Mouse (Mus musculus): Measurements from ENCODE around the gene Lama4. TPM values are rescaled to one million over a fixed set of nuclear protein-coding genes. Genes with fewer than 3 reads are reported as not detected.

Lama4 gene
- polyA plus RNA-seq, 1 experiment from 2014 or later = 85.8 TPM

- ATAC-seq (ENCODE audit: insufficient number of reproducible peaks, low FRiP score, low TSS enrichment, low read depth) = no peak
- WGBS = 79% methylated on average over 4 of the region's 4 CpGs
- no peak overlapping the region for H3K4me2 ChIP-seq
- 0 out of 2 replicates have a peak, but pooled peaks cover 7% of the 10 kb centered on the region for H3K36me3 ChIP-seq
- no peak overlapping the region for H3K27ac ChIP-seq
- no peaks in the 10 kb centered on the region for H3K9me3 ChIP-seq
- no peak overlapping the region for H3K9ac ChIP-seq
- H3K4me1 ChIP-seq = 0 out of 2 replicates have a peak, but pooled peaks cover 2% of the 10 kb centered on the region
- no peaks in the 10 kb centered on the region for H3K27me3 ChIP-seq
- H3K4me3 ChIP-seq = no peak overlapping the region
Observed at GRCm38 (mm10) chr10:39000951-39001350, 35.6 kb downstream of the Lama4 start.

DNA sequence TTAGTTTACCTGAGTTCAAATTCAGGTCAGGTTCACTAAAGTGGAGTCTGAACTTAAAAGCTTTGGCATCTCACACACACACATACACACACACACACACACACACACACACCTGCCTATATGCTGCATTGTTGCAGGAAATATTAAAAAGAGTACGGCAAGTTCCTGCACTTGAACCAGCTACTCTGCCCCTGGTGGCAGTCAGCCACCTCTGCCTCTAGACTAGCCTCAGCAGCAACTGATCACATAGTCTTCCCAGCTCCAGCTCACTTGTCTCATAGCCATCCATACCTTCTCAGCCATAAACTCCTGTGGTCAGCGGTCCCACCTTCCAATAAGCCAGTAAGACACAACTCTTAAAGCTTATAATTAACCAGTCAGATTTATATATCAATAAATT is 37.2 kb downstream of the Lama4 start:
- H3K36me3 ChIP-seq = peaks cover 15% of the 10 kb centered on the region
- WGBS = 73% methylated on average over 2 of the region's 2 CpGs
- no peak overlapping the region for H3K4me2 ChIP-seq
- 0 out of 2 replicates have a peak, but pooled peaks cover 2% of the 10 kb centered on the region for H3K4me1 ChIP-seq
- H3K4me3 ChIP-seq = no peak overlapping the region
- no peaks in the 10 kb centered on the region for H3K27me3 ChIP-seq
- no peaks in the 10 kb centered on the region for H3K9me3 ChIP-seq
- no peak overlapping the region for H3K9ac ChIP-seq
- no peak overlapping the region for H3K27ac ChIP-seq
- ATAC-seq (ENCODE audit: insufficient number of reproducible peaks, low FRiP score, low TSS enrichment, low read depth) = no peak

- Histone ChIP-seq H3K36me3 (peaks cover 18% of the 10 kb centered on the region), H3K4me1 (0 out of 2 replicates have a peak, but pooled peaks cover 2% of the 10 kb centered on the region), H3K27ac (no peak overlapping the region), H3K4me3 (no peak overlapping the region), H3K27me3 (no peaks in the 10 kb centered on the region), H3K4me2 (no peak overlapping the region), H3K9me3 (no peaks in the 10 kb centered on the region), H3K9ac (no peak overlapping the region)
- ATAC-seq (ENCODE audit: insufficient number of reproducible peaks, low FRiP score, low TSS enrichment, low read depth) = no peak
Observed at GRCm38 (mm10) chr10:39003520-39003919, 38.2 kb downstream of the Lama4 start.

- Histone ChIP-seq H3K9me3 (no peaks in the 10 kb centered on the region), H3K27ac (0 out of 2 replicates have a peak overlapping the region, but pooled peaks have one; percentile 17), H3K9ac (no peak overlapping the region), H3K4me3 (no peak overlapping the region), H3K4me2 (no peak overlapping the region), H3K4me1 (0 out of 2 replicates have a peak, but pooled peaks cover 2% of the 10 kb centered on the region), H3K36me3 (peaks cover 18% of the 10 kb centered on the region), H3K27me3 (no peaks in the 10 kb centered on the region)
- 70% methylated on average over 8 of the region's 8 CpGs for WGBS
- no peak for ATAC-seq (ENCODE audit: insufficient number of reproducible peaks, low FRiP score, low TSS enrichment, low read depth)
Observed at GRCm38 (mm10) chr10:39005494-39005893, 40.2 kb downstream of the Lama4 start.

GRCm38 (mm10) chr10:39006433-39007105 is 41.3 kb downstream of the Lama4 start:
- Histone ChIP-seq H3K4me2 (no peak overlapping the region), H3K27me3 (no peaks in the 10 kb centered on the region), H3K4me3 (no peak overlapping the region), H3K27ac (no peak overlapping the region), H3K4me1 (0 out of 2 replicates have a peak, but pooled peaks cover 2% of the 10 kb centered on the region), H3K36me3 (peaks cover 22% of the 10 kb centered on the region), H3K9me3 (no peaks in the 10 kb centered on the region), H3K9ac (no peak overlapping the region)
- ATAC-seq (ENCODE audit: insufficient number of reproducible peaks, low FRiP score, low TSS enrichment, low read depth) = no peak
- WGBS = 55% methylated on average over 4 of the region's 4 CpGs

- H3K36me3 ChIP-seq = peaks cover 31% of the 10 kb centered on the region
- ATAC-seq (ENCODE audit: insufficient number of reproducible peaks, low FRiP score, low TSS enrichment, low read depth) = no peak
Observed at GRCm38 (mm10) chr10:39014836-39015235, 49.5 kb downstream of the Lama4 start.

DNA sequence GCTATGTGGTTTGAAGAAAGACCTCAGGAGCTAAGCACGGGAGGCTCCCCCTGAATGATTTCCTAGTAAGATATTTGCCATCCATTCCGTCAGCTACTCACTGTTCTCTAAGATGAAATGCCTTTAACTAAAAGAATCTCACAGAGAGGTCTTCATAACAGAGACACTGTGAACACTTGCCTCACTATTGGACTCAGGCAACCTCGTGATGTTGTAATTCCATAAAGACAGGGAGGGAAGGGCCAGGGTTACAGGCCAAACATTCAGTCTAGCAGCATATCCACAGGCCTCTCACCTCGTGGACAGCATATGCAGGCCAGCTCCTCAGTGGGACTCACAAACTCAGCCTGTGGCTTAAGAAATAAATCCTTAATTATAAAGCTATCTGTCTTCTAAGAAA is 52.7 kb downstream of the Lama4 start:
- Histone ChIP-seq H3K36me3 (peaks cover 29% of the 10 kb centered on the region), H3K4me2 (no peak overlapping the region), H3K4me3 (no peak overlapping the region), H3K9me3 (no peaks in the 10 kb centered on the region), H3K9ac (no peak overlapping the region), H3K4me1 (no peaks in the 10 kb centered on the region), H3K27me3 (no peaks in the 10 kb centered on the region), H3K27ac (no peak overlapping the region)
- no peak for ATAC-seq (ENCODE audit: insufficient number of reproducible peaks, low FRiP score, low TSS enrichment, low read depth)
- 70% methylated on average over 4 of the region's 4 CpGs for WGBS

More at GRCm38 (mm10) chr10:39014836-39015235, 49.5 kb downstream of the Lama4 start:
- Histone ChIP-seq H3K4me3 (no peak overlapping the region), H3K4me1 (no peaks in the 10 kb centered on the region), H3K27me3 (no peaks in the 10 kb centered on the region), H3K27ac (no peak overlapping the region), H3K9ac (no peak overlapping the region), H3K9me3 (no peaks in the 10 kb centered on the region), H3K4me2 (no peak overlapping the region)
- 82% methylated on average over 2 of the region's 2 CpGs for WGBS

DNA sequence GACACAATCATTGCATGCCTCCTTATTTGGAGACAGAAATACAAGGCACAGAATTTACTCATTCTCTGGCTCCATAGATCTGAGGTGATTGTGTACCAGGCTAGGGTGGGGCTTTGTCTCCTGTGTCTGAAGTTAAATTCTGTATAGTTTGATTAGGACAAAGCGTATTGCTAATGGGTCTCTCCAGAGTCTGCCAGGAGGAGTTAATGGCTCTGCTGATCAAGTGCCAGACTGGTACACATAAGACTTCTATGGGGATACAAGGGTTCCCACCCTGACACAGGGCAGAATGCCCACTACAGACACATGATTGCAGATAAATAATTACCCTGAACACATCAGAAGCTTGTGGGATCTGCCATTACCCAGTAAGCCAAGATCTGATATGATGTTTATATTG is 53.3 kb downstream of the Lama4 start:
- ATAC-seq (ENCODE audit: insufficient number of reproducible peaks, low FRiP score, low TSS enrichment, low read depth) = no peak
- Histone ChIP-seq H3K4me2 (no peak overlapping the region), H3K36me3 (peaks cover 24% of the 10 kb centered on the region), H3K4me3 (no peak overlapping the region), H3K27ac (no peak overlapping the region), H3K4me1 (no peaks in the 10 kb centered on the region), H3K27me3 (no peaks in the 10 kb centered on the region), H3K9me3 (no peaks in the 10 kb centered on the region), H3K9ac (no peak overlapping the region)
- 90% methylated on average over 1 of the region's 1 CpGs for WGBS

DNA sequence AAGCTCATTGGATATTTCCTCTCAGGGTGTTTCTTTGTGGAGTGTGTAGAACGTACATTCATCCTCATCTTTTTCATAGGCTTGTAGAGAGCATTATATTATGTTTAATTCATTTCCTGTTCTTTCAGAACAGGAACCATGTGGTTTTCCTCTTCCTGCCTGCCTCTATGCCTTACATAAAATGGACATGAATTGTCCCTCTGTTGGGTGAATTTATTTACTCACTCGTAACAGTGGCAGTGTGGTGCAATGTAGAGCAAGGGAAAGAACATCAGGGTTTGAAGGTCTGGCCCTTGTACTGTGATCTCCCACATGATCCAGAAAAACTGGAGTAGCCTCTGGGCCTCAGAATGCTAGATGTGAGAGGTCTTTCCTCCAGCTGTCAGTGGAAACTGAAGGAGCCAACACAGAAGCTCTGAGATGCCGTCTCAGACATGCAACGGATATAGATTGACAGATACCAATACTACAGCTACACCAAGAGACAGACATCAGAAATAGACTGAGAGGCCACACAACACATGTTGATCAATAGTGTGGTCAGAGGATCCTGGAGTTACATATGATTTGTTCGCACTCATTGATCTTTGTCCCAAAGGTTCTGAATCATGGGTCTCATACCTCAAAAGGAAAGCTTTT is 58.4 kb downstream of the Lama4 start:
- ATAC-seq (ENCODE audit: insufficient number of reproducible peaks, low FRiP score, low TSS enrichment, low read depth) = no peak
- Histone ChIP-seq H3K27me3 (no peaks in the 10 kb centered on the region), H3K4me2 (no peak overlapping the region), H3K36me3 (peaks cover 34% of the 10 kb centered on the region), H3K9me3 (no peaks in the 10 kb centered on the region), H3K27ac (no peak overlapping the region), H3K4me3 (no peak overlapping the region), H3K9ac (no peak overlapping the region), H3K4me1 (no peaks in the 10 kb centered on the region)
- WGBS = 73% methylated on average over 5 of the region's 5 CpGs

DNA sequence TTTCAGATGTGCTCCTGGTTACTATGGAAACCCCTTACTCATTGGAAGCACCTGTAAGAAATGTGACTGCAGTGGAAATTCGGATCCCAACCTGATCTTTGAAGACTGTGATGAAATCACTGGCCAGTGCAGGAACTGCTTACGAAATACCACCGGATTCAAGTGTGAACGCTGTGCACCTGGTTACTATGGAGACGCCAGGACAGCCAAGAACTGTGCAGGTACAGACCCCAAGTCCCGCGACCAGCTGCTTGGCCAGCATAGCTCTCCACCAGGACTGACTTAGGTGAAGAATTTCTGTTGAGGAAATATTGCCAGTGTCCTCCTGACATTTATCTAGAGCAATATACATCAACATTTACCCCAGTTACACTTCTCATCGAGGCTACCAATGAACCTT is 61.2 kb downstream of the Lama4 start:
- Histone ChIP-seq H3K9me3 (no peaks in the 10 kb centered on the region), H3K27ac (no peak overlapping the region), H3K4me2 (no peak overlapping the region), H3K9ac (no peak overlapping the region), H3K36me3 (peaks cover 41% of the 10 kb centered on the region), H3K4me3 (no peak overlapping the region), H3K4me1 (peaks cover 11% of the 10 kb centered on the region; the same call in 1 of the 2 replicates), H3K27me3 (no peaks in the 10 kb centered on the region)
- ATAC-seq (ENCODE audit: insufficient number of reproducible peaks, low FRiP score, low TSS enrichment, low read depth) = no peak
- 77% methylated on average over 8 of the region's 8 CpGs for WGBS

DNA sequence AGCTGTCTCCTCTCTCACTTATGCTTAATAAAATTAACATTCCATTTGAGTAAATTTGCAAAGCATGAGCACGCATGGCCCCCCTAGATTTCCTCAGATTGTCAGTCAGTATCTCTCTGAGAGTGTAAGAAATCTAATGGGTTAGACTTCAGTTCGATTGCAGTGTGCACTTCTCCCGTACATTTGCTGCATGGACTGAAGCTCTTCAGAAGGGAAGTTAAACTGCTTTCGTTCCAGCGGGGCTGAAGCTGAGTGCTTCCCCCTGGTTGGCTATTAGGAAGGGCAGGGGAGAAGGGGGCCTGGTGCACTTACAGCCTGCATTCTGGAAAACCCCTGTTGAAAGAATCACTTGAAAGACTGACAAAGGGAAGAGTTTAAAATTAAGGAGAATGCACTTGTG is 61.7 kb downstream of the Lama4 start:
- Histone ChIP-seq H3K4me1 (peaks cover 11% of the 10 kb centered on the region; the same call in 1 of the 2 replicates), H3K36me3 (peaks cover 46% of the 10 kb centered on the region), H3K4me2 (no peak overlapping the region), H3K9me3 (no peaks in the 10 kb centered on the region), H3K27me3 (no peaks in the 10 kb centered on the region), H3K4me3 (no peak overlapping the region), H3K27ac (no peak overlapping the region), H3K9ac (no peak overlapping the region)
- WGBS = 74% methylated on average over 5 of the region's 5 CpGs
- ATAC-seq (ENCODE audit: insufficient number of reproducible peaks, low FRiP score, low TSS enrichment, low read depth) = no peak

- 69% methylated on average over 5 of the region's 5 CpGs for WGBS
- ATAC-seq (ENCODE audit: insufficient number of reproducible peaks, low FRiP score, low TSS enrichment, low read depth) = no peak
- no peak overlapping the region for H3K27ac ChIP-seq
Observed at GRCm38 (mm10) chr10:39028403-39028802, 63.1 kb downstream of the Lama4 start.

More at GRCm38 (mm10) chr10:39028403-39028802, 63.1 kb downstream of the Lama4 start:
- H3K36me3 ChIP-seq = peaks cover 57% of the 10 kb centered on the region
- H3K9ac ChIP-seq = no peak overlapping the region
- H3K9me3 ChIP-seq = no peaks in the 10 kb centered on the region
- peaks cover 11% of the 10 kb centered on the region; the same call in 1 of the 2 replicates for H3K4me1 ChIP-seq
- no peak overlapping the region for H3K4me3 ChIP-seq
- H3K27me3 ChIP-seq = no peaks in the 10 kb centered on the region
- H3K4me2 ChIP-seq = no peak overlapping the region

Measured in limb, embryonic 15.5 days (tissue).